Mouse (Mus musculus): Measurements from ENCODE around the gene Zic1.

DNA sequence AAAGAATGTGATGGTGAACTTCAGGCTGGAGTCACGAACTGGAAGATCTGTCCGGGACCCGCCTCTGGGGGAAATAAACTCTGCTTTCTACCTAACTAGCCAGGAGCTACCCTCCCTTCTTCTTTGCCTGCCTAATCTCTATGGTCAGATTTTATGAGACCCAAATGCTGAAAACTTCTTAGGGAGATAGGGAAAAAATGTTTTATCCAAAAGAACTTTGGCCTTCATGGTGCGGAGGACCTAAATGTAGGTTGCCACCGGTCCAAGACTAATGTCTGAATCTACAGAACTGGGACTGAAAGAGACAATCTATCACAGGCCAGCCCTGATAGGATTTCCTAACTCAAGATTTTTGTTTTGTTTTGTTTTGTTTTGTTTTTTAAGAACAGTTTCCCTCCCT, 14.2 kb downstream of the Zic1 start:
- TF ChIP-seq CTCF (IDR thresholded peaks at IDR 0.05; ENCODE audit: low read depth, low read length) (no peak), POLR2A (IDR thresholded peaks at IDR 0.05; ENCODE audit: extremely low read depth, insufficient read depth, low read length) (no peak)

All from liver, adult 2 months (tissue).